Mouse (Mus musculus) inflammation-experienced regulatory T-cells (primary cell): ENCODE measurements around the gene Cryaa. TPM values are rescaled to one million over a fixed set of nuclear protein-coding genes. Genes with fewer than 3 reads are reported as not detected.

Experiments used
- polyA plus RNA-seq, 2 experiments: library from polyadenylated mRNA; unstranded; fragments of 100-300 nt; shearing (Covaris generic); gene quantifications; one replicate each; pipeline ENCODE4 v1.2.1; 2017

The Cryaa gene
- polyA plus RNA-seq = not detected

DNA sequence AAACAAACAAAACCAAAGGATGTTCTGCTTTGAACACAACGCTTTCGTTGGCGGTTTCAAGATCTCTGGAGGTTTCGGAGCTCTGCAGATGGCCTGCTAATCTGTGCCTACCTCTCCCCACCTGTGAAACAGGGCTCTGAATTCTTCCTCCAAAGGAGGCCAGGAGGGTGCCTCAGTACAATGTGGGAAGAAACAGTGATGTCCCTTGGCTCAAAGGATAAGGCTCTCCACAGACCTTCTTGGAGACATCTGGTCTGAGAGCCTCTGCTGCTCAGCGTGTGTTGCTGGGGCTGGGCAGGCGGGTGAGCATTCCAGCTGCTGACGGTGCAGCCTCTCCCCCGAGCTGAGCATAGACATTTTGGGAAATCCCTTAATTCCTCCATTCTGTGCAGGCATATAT lies at the start of gene Cryaa:
Gene Cryaa (plus strand): TSS at position 301 of the 400 bp plus-strand sequence.

GRCm38 (mm10) chr17:31636942-31637811 lies 40.4 kb upstream of the Cryaa start, which contains the start of gene Cbs:
Gene Cbs, minus strand, starts transcription at chr17:31637238.

DNA sequence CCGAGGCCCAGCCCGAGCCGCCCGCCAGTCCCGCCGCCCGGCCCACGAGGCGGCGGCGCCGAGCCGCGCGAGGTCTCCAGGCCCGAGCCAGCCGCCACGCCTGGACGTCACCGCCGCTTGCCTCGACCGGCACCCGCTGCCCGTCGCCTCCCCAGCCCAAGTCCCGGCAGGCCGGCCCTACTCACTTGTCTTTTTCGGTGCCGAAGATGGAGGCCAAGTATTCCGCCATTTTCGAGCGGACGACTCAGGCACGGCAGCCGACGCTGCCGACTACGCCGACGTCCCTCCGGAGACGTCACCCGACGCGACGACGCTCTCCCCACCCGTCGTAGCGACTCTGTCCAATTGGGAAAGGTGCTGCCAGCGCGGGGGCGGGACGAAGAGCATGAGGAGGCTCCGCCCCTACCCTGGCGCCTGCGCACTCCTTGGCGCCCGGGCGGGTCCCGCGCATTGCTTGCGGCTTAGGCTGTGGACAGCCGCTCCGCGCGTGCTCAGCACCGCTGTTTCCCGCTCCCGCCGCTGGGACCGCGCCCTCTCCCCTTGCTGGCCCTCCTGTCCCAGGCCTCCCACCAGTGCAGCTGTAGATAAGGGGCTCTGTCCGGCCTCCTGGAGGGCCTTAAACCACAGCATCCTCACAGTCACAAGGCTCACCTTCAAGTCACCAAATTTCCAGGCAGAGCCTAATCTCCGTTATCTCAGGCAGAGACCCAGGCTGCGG lies 19.0 kb upstream of the Cryaa start, which contains the start of gene U2af1:
Gene U2af1 (minus strand): TSS at position 425 of the 718 bp plus-strand sequence.

Other genes starting within 250 kb of the Cryaa start
- gene Wdr4, start 157.8 kb upstream of the Cryaa start, polyA plus RNA-seq = 10 to 100 TPM; 23.3 to 39.9 TPM
- 100 to 1,000 TPM; 185 to 189 TPM for gene Ndufv3, start 157.7 kb upstream of the Cryaa start, polyA plus RNA-seq
- 10 to 100 TPM; 49.1 to 71.5 TPM for gene Pknox1, start 113.1 kb upstream of the Cryaa start, polyA plus RNA-seq
- under 1 TPM; 0.28 to 0.50 TPM for gene Cbs, start 40.6 kb upstream of the Cryaa start, polyA plus RNA-seq
- 100 to 1,000 TPM; 194 to 226 TPM for gene U2af1, start 18.9 kb upstream of the Cryaa start, polyA plus RNA-seq
- 10 to 100 TPM; 10.4 to 17.8 TPM for gene Sik1, start 178.0 kb downstream of the Cryaa start, polyA plus RNA-seq